Mouse (Mus musculus) CH12.LX (cell line): Measurements from ENCODE around the gene Ints4.

Experiments used
- CHD2 ChIP-seq: IDR thresholded peaks from 2 replicates; pipeline ENCODE4 v1.6.1; 2011; ENCODE audit warnings: low read length, improper control_type of control experiment
- CTCF ChIP-seq, 2 experiments: IDR thresholded peaks in 1 of 2; conservative IDR thresholded peaks in 1 of 2; 2 replicates each; pipeline ENCODE4 v1.5.1; 2011 to 2012; ENCODE audit warnings: low read depth in 2 of 2, low read length in 2 of 2, improper control_type of control experiment in 1 of 2, inconsistent platforms in 1 of 2, mild to moderate bottlenecking in 1 of 2, moderate library complexity in 1 of 2
- E2F4 ChIP-seq: IDR thresholded peaks from 2 replicates; pipeline ENCODE4 v1.6.1; 2011; ENCODE audit warnings: low read depth, low read length, improper control_type of control experiment; ENCODE audit not compliant: insufficient replicate concordance
- EP300 ChIP-seq: IDR thresholded peaks from 2 replicates; pipeline ENCODE4 v1.6.1; 2011; ENCODE audit warnings: low read length, improper control_type of control experiment
- HCFC1 ChIP-seq: IDR thresholded peaks from 2 replicates; pipeline ENCODE4 v1.6.1; 2012; ENCODE audit warnings: low read depth, mild to moderate bottlenecking, inconsistent platforms, low read length, improper control_type of control experiment
- MAX ChIP-seq: IDR thresholded peaks from 2 replicates; pipeline ENCODE4 v1.6.1; 2011; ENCODE audit warnings: low read length, improper control_type of control experiment
- POLR2A ChIP-seq: IDR thresholded peaks from 2 replicates; pipeline ENCODE4 v1.6.1; 2011; ENCODE audit warnings: low read depth, mild to moderate bottlenecking, improper control_type of control experiment, low read length
- POLR2AphosphoS2 ChIP-seq: IDR thresholded peaks from 2 replicates; pipeline ENCODE4 v1.6.1; 2011; ENCODE audit warnings: low read depth, low read length, improper control_type of control experiment

GRCm38 (mm10) chr7:97514786-97515185 is 34.0 kb downstream of the Ints4 start:
- no peak for TF ChIP-seq CTCF (conservative IDR thresholded peaks at IDR 0.05 in 1 of 2, IDR thresholded peaks at IDR 0.05 in 1 of 2; ENCODE audit: low read depth in 2 of 2, low read length in 2 of 2)
- TF ChIP-seq CHD2, result no peak
- TF ChIP-seq EP300, result no peak
- TF ChIP-seq E2F4, result no peak
- no peak for TF ChIP-seq POLR2AphosphoS2
- no peak for TF ChIP-seq POLR2A
- no peak for TF ChIP-seq HCFC1
- TF ChIP-seq MAX, result no peak
